Mouse (Mus musculus) midbrain, embryonic 15.5 days (tissue): Measurements from ENCODE around the gene Coq10a. TPM values are rescaled to one million over a fixed set of nuclear protein-coding genes. Genes with fewer than 3 reads are reported as not detected.

Experiments used
- ATAC-seq: fragments of 200-750 bp; cut with Nextera tagmentation; replicated peaks from 2 replicates; pipeline ENCODE4 v1.8.0; 2017; ENCODE audit warnings: moderate TSS enrichment
- H3K27ac ChIP-seq: fragments of 300-500 bp; sonication (generic); 2 replicates; pipeline ENCODE4 v1.5.1; 2015; ENCODE audit warnings: mild to moderate bottlenecking, inconsistent platforms
- H3K27me3 ChIP-seq: fragments of 300-500 bp; sonication (generic); replicated peaks from 2 replicates; pipeline ENCODE4 v1.6.1; 2015; ENCODE audit warnings: inconsistent platforms
- H3K36me3 ChIP-seq: fragments of 300-500 bp; sonication (generic); replicated peaks from 2 replicates; pipeline ENCODE4 v1.6.1; 2015; ENCODE audit warnings: inconsistent platforms
- H3K4me1 ChIP-seq: fragments of 300-500 bp; sonication (generic); 2 replicates; pipeline ENCODE4 v1.6.1; 2015; ENCODE audit warnings: inconsistent platforms
- H3K4me2 ChIP-seq: fragments of 300-500 bp; sonication (generic); 2 replicates; pipeline ENCODE4 v1.6.1; 2015; ENCODE audit warnings: inconsistent platforms, mild to moderate bottlenecking, moderate library complexity
- H3K4me3 ChIP-seq: fragments of 300-500 bp; sonication (generic); 2 replicates; pipeline ENCODE4 v1.5.1; 2015; ENCODE audit warnings: mild to moderate bottlenecking, inconsistent platforms
- H3K9ac ChIP-seq: fragments of 300-500 bp; sonication (generic); 2 replicates; pipeline ENCODE4 v1.6.1; 2015; ENCODE audit warnings: mild to moderate bottlenecking, inconsistent platforms
- H3K9me3 ChIP-seq: fragments of 300-500 bp; sonication (generic); 2 replicates; pipeline ENCODE4 v1.6.1; 2016; ENCODE audit warnings: inconsistent platforms
- WGBS: fragments of 180-500 bp; shearing (Covaris S2); methylation state at CpG from one replicate; pipeline ENCODE4 v1.1.7; 2015; ENCODE audit warnings: mixed read lengths; 5-methylcytosine and 5-hydroxymethylcytosine counted together
- polyA plus RNA-seq: library from polyadenylated mRNA; unstranded; fragments of >200 nt; fragmentation: Nextera tagmentation; extraction: Ambion mirVana; gene quantifications from 2 replicates; pipeline ENCODE4 v1.2.1, GENCODE M21; 2015

The Coq10a gene
- polyA plus RNA-seq, 1 experiment from 2014 or later = 44.2 TPM

GRCm38 (mm10) chr10:128379260-128379659 is 10.5 kb upstream of the Coq10a start:
- no peak for ATAC-seq
- Histone ChIP-seq H3K36me3 (peaks cover 36% of the 10 kb centered on the region), H3K4me3 (no peak overlapping the region), H3K4me2 (no peak overlapping the region), H3K9ac (no peak overlapping the region), H3K27me3 (no peaks in the 10 kb centered on the region), H3K9me3 (no peaks in the 10 kb centered on the region), H3K4me1 (peaks cover 27% of the 10 kb centered on the region), H3K27ac (no peak overlapping the region)
- WGBS = 94% methylated on average over 7 of the region's 7 CpGs

- Histone ChIP-seq H3K4me1 (peaks cover 27% of the 10 kb centered on the region), H3K27ac (peak overlapping the region; percentile 97; the same call in 1 of the 2 replicates), H3K4me2 (peak overlapping the region; percentile 71), H3K9ac (peak overlapping the region; percentile 86), H3K36me3 (peaks cover 28% of the 10 kb centered on the region), H3K27me3 (no peaks in the 10 kb centered on the region), H3K4me3 (peak overlapping the region; percentile 70), H3K9me3 (no peaks in the 10 kb centered on the region)
- WGBS = 44% methylated on average over 3 of the region's 3 CpGs
- no peak for ATAC-seq
These were observed 9.7 kb upstream of the Coq10a start for GRCm38 (mm10) chr10:128378462-128378861.

DNA sequence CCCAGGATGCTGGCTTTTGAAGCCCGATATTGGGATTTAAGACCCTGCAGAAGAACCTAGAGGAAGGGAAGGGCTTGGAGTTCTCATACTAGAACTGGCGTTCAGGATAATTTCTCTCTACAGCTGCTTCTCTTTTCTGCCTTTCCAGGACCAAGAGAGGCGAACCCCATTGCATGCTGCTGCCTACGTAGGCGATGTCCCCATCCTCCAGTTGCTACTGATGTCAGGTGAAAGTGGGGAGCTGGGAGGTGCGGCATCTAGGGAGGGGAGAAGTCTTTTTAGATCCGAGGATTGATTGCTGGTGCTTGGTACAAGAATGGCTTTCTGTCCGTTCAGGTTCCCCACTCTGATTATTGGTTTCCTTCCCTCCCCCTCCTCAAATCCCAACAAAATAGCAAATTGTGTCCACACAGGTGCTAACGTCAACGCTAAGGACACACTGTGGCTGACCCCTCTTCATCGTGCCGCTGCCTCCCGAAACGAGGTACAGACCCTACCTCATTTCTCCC is 9.2 kb upstream of the Coq10a start:
- 52% methylated on average over 14 of the region's 14 CpGs for WGBS
- H3K4me3 ChIP-seq = peak overlapping the region; percentile 70
- ATAC-seq = no peak; the same call in 1 of the 2 replicates

GRCm38 (mm10) chr10:128377222-128377939 is 8.6 kb upstream of the Coq10a start:
- Histone ChIP-seq H3K27me3 (no peaks in the 10 kb centered on the region), H3K9me3 (no peaks in the 10 kb centered on the region), H3K27ac (peak overlapping the region; percentile 97), H3K36me3 (peaks cover 19% of the 10 kb centered on the region), H3K4me2 (peak overlapping the region; percentile 71), H3K9ac (peak overlapping the region; percentile 86), H3K4me3 (peak overlapping the region; percentile 70), H3K4me1 (peaks cover 27% of the 10 kb centered on the region)
- peak; percentile 81 for ATAC-seq
- under 1% methylated on average over 44 of the region's 47 CpGs for WGBS

More for the DNA sequence above, 9.2 kb upstream of the Coq10a start:
- Histone ChIP-seq H3K27ac (peak overlapping the region; percentile 97), H3K36me3 (peaks cover 25% of the 10 kb centered on the region), H3K9me3 (no peaks in the 10 kb centered on the region), H3K9ac (peak overlapping the region; percentile 86), H3K27me3 (no peaks in the 10 kb centered on the region), H3K4me2 (peak overlapping the region; percentile 71), H3K4me1 (peaks cover 27% of the 10 kb centered on the region)

DNA sequence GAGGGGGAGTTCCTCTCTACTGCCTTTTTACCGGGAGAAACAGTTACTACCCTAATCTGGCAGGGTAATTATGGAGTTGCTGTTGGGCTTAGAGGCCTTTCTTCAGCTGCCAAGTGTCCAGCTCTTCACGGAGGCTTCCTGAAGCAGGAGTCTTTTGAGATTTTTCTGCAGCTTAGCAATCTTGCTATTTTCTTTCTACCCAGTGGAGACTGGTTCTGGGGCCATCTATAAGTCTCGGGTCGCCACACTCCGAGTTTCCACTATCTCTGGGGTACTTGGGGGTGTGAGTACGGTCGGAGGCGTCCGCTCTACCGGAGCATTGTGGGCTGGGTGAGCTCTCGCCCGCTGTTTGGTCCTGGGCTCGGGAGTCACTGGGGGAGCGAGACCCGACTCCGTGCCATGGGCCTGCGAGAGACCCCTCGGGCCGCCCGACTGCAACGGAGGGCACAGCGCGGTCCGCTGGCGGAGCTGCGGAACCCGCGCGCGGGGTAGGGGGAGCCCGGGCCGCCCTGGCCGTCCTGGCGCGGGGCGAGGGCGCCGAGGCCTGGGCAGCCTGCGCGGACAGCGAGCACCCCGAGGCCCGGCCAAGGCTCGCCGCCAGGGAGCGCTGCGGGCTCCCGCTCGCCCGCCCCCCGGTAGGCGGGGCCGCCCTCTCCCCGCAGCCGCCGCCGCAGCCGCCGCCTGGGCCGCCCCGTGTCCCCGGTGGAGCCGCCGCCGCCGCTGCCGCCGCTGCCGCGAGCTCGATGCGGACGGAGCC is 7.8 kb upstream of the Coq10a start, which contains the start of gene Ankrd52:
Ankrd52 (plus strand) TSS at position 661 of the 757 bp plus-strand sequence.
- Histone ChIP-seq H3K27me3 (no peaks in the 10 kb centered on the region), H3K27ac (peak within 1 kb of the TSS; percentile 97), H3K9me3 (no peaks in the 10 kb centered on the region), H3K4me1 (peaks cover 27% of the 10 kb centered on the region), H3K4me3 (peak within 1 kb of the TSS; percentile 70), H3K9ac (peak within 1 kb of the TSS; percentile 86), H3K4me2 (peak within 1 kb of the TSS; percentile 71), H3K36me3 (peaks cover 11% of the 10 kb centered on the region)
- peak; percentile 89 for ATAC-seq
- WGBS = under 1% methylated on average over 50 of the region's 73 CpGs

GRCm38 (mm10) chr10:128376099-128376454 is 7.3 kb upstream of the Coq10a start:
- peak overlapping the region; percentile 97 for H3K27ac ChIP-seq
- H3K27me3 ChIP-seq = no peaks in the 10 kb centered on the region
- no peaks in the 10 kb centered on the region for H3K9me3 ChIP-seq
- peak overlapping the region; percentile 71 for H3K4me2 ChIP-seq
- WGBS = 43% methylated on average over 4 of the region's 4 CpGs
- peaks cover 27% of the 10 kb centered on the region for H3K4me1 ChIP-seq
- ATAC-seq = no peak
- peak overlapping the region; percentile 70 for H3K4me3 ChIP-seq
- peaks cover 7% of the 10 kb centered on the region for H3K36me3 ChIP-seq
- peak overlapping the region; percentile 86 for H3K9ac ChIP-seq

- Histone ChIP-seq H3K4me3 (no peak overlapping the region), H3K36me3 (peaks cover 3% of the 10 kb centered on the region; the same call in 1 of the 2 replicates), H3K9ac (no peak overlapping the region), H3K4me1 (peaks cover 30% of the 10 kb centered on the region), H3K4me2 (no peak overlapping the region), H3K27ac (no peak overlapping the region), H3K27me3 (no peaks in the 10 kb centered on the region), H3K9me3 (no peaks in the 10 kb centered on the region)
- ATAC-seq = no peak
- 77% methylated on average over 6 of the region's 6 CpGs for WGBS
These were observed 5.6 kb upstream of the Coq10a start for GRCm38 (mm10) chr10:128374393-128374792.

- no peaks in the 10 kb centered on the region for H3K9me3 ChIP-seq
- H3K36me3 ChIP-seq = no peaks in the 10 kb centered on the region
- no peak overlapping the region for H3K4me3 ChIP-seq
- H3K9ac ChIP-seq = no peak overlapping the region
- no peak overlapping the region for H3K4me2 ChIP-seq
- H3K27me3 ChIP-seq = no peaks in the 10 kb centered on the region
- ATAC-seq = no peak
- peaks cover 22% of the 10 kb centered on the region for H3K4me1 ChIP-seq
- no peak overlapping the region for H3K27ac ChIP-seq
- WGBS = 85% methylated on average over 6 of the region's 6 CpGs
These were observed 4.4 kb upstream of the Coq10a start for GRCm38 (mm10) chr10:128372989-128373748.

GRCm38 (mm10) chr10:128372142-128372541 is 3.3 kb upstream of the Coq10a start:
- H3K9me3 ChIP-seq = no peaks in the 10 kb centered on the region
- no peak overlapping the region for H3K27ac ChIP-seq
- peaks cover 29% of the 10 kb centered on the region for H3K4me1 ChIP-seq
- no peak for ATAC-seq
- no peaks in the 10 kb centered on the region for H3K27me3 ChIP-seq
- H3K4me3 ChIP-seq = no peak overlapping the region
- WGBS = 83% methylated on average over 5 of the region's 5 CpGs
- H3K9ac ChIP-seq = no peak overlapping the region
- no peak overlapping the region for H3K4me2 ChIP-seq
- no peaks in the 10 kb centered on the region for H3K36me3 ChIP-seq

DNA sequence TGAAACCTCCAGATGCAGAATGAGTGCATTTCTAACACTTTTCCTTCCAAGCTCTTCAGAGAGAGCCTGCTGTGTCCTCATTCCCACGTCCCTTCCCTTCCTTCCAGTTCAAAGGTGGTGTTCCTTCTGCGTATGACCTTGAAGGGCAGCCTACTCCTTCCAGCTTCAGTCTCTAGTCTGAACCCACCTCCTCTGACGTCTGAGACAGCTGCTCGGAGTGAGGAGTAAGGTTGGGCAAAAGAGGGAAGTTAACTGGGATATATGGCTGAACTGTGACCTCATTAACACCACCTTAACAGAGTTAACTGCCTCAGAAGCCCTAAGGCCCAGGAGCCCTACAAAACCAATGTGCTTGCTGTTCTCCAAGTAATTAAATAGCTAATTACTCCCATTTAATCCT is 1.8 kb upstream of the Coq10a start:
- Histone ChIP-seq H3K9me3 (no peaks in the 10 kb centered on the region), H3K4me2 (no peak overlapping the region), H3K9ac (no peak overlapping the region), H3K36me3 (no peaks in the 10 kb centered on the region), H3K4me3 (no peak overlapping the region), H3K27me3 (no peaks in the 10 kb centered on the region), H3K27ac (no peak overlapping the region), H3K4me1 (peaks cover 24% of the 10 kb centered on the region)
- 75% methylated on average over 4 of the region's 4 CpGs for WGBS
- ATAC-seq = no peak

DNA sequence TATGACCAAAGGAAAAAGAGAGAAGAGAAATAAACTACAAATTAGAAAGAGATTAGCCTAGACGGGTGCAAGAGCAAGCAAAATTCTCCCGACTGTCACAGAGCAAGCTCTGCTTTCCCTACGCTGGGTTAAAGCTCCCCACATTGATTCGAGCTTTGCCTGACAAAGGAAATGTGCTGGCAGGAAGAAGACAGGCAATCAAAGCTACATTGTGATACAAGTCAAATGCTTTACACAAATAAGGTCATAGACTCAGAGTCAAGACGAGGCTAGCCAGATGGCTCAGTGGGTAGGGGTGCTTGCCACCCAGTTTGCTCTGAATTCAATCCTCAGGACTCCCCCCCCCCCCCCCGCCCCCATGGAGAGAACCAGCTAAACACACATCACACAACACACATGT is 1.2 kb upstream of the Coq10a start:
- Histone ChIP-seq H3K9me3 (no peaks in the 10 kb centered on the region), H3K36me3 (no peaks in the 10 kb centered on the region), H3K9ac (no peak overlapping the region), H3K27ac (peak overlapping the region; percentile 96; the same call in 1 of the 2 replicates), H3K4me3 (no peak overlapping the region), H3K4me1 (peaks cover 24% of the 10 kb centered on the region), H3K4me2 (no peak overlapping the region), H3K27me3 (no peaks in the 10 kb centered on the region)
- WGBS = 55% methylated on average over 5 of the region's 6 CpGs
- ATAC-seq = no peak

DNA sequence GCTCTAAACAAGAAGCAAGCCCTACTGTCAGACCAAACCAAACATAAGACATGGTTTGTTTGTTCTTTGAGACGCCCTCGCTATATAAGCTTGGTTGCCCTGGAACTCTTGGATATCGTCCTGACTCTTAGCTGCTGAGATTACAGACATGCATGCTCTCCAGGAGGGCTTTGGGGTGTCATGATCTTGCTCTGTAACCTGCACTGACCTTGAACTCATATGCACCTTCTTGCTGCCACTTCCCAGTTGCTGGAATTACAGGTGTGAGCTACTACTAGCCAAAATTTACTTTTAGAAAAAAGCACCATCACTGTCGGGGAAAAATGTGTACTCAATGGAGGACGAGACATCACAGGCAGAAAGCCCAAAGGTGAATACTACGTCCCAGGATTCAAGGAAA is 802 bp upstream of the Coq10a start:
- no peaks in the 10 kb centered on the region for H3K27me3 ChIP-seq
- WGBS = 79% methylated on average over 6 of the region's 6 CpGs

More for the DNA sequence above, 802 bp upstream of the Coq10a start:
- peak overlapping the region; percentile 70 for H3K4me2 ChIP-seq
- peak overlapping the region; percentile 73 for H3K9ac ChIP-seq
- H3K4me3 ChIP-seq = peak overlapping the region; percentile 79
- H3K4me1 ChIP-seq = peaks cover 24% of the 10 kb centered on the region
- H3K27ac ChIP-seq = peak overlapping the region; percentile 96
- H3K9me3 ChIP-seq = no peaks in the 10 kb centered on the region
- no peak for ATAC-seq
- H3K36me3 ChIP-seq = no peaks in the 10 kb centered on the region
